Mouse (Mus musculus) CD4-positive naive resting alpha-beta T cell, adult 57 days (primary cell): Measurements from ENCODE around the gene March5. TPM values are rescaled to one million over a fixed set of nuclear protein-coding genes. Genes with fewer than 3 reads are reported as not detected.

ENCODE experiments used
- total RNA-seq: library from RNA; stranded (reverse); gene quantifications from one replicate; pipeline ENCODE4 v1.2.4, GENCODE M21; 2023

The March5 gene
- total RNA-seq: 54.5 TPM

DNA sequence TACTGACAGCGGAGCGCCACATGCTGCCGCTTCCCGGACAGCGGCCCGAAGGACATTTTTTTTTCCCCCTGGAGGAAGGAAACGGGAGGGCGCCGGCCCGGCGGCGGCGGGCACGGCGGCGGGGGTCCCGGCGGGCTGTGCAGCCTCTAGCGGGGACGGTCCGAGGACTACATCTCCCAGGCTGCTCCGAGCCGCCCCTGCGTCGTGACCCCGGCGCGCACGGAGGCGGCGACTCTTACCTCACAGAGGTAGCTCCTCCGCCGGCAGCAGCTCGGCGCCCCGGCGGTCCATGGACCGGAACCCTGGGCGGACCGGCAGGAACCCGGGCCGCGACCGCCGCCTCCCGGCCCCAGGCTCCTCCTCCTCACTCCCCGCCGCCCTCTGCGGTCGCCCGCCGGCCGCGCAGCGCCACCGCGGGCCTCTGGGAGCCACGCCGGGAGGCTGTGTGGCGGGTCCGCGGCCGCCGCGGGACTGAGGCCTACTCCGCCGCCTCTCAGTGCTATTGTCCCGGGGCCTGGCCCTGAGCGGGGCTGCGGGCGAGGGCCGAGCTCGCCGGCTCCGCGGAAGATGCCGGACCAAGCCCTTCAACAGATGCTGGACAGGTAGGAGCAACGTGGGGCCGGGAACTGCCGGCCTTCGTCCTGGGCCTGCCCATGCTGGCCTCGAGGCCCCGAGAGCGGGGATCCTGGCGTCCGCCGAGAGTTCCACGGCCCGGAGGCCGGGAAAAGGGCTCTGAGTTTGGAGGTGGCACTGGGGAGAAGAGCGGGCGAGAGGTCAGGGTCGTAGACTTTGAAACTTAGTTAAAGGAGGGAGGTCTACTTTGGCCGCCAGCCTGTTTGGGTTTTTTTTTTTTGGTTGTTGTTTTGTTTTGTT is at the start of gene March5:
March5 (plus strand) TSS at position 241 of the 873 bp plus-strand sequence.

DNA sequence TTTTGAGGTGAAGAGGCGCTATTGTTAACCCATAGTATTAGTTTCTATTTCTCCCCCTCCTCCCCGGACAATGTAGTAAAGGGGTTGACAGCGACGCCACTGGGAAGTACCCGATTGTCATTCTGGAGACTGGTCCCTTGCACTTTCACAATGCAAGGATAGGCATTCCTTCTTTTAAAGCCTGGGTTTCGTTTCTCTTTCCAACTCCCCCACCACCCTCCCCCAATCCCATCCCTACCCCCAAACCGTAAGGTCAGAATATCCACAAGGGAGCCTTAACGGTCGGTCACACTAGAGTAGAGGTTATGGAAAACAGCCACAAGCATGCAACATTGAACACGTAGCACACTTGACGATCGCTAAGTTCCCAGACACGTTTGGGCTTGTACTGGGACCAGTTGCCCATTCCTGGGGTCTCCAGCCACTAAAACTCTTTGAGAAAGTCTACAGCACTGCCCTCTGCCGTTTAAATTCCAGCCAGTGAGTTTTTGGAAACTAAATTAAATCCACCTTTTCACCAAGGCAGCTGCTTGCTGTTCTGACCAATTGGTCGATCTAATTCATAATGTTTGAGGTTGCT is 923 bp downstream of the March5 start, which contains the start of gene Cpeb3:
Cpeb3 (minus strand) TSS at position 426 of the 580 bp plus-strand sequence.

Other genes with a start within 250 kb of the March5 start
- gene Cpeb3, start 1.1 kb downstream of the March5 start, total RNA-seq: 0.71 TPM
- 59.1 TPM for gene Ide, start 130.3 kb downstream of the March5 start, total RNA-seq
- gene Kif11, start 168.9 kb downstream of the March5 start, total RNA-seq: 1.2 TPM
- gene Hhex, start 227.3 kb downstream of the March5 start, total RNA-seq: 4.1 TPM